Mouse (Mus musculus) megakaryocyte, embryonic 14.5 days (primary cell): ENCODE results near the gene Cadps.

ENCODE experiments used
- FLI1 ChIP-seq: IDR thresholded peaks from 2 replicates; pipeline ENCODE4 v1.6.1; 2012; ENCODE audit warnings: low read length, inconsistent platforms, mixed read lengths
- GATA1 ChIP-seq: IDR thresholded peaks from 3 replicates; pipeline ENCODE4 v1.6.1; 2012; ENCODE audit warnings: mixed read lengths, low read length, inconsistent platforms, borderline replicate concordance

GRCm38 (mm10) chr14:12341789-12342457 lies 481.0 kb downstream of the Cadps start:
- TF ChIP-seq FLI1 (no peak), GATA1 (no peak)
